Mouse (Mus musculus) small intestine, adult 2 months (tissue): ENCODE measurements around the gene Eddm3b. TPM values are rescaled to one million over a fixed set of nuclear protein-coding genes. Genes with fewer than 3 reads are reported as not detected.

Source experiments
- H3K27ac ChIP-seq: fragments of 200-500 bp; 2 replicates; pipeline ENCODE4 v1.5.1; 2012; ENCODE audit warnings: low read depth, low read length, control low read depth, inconsistent platforms; ENCODE audit not compliant: insufficient read depth
- H3K27me3 ChIP-seq: fragments of 200-500 bp; 2 replicates; pipeline ENCODE4 v1.6.1; 2012; ENCODE audit warnings: mild to moderate bottlenecking, moderate library complexity, low read length, inconsistent platforms; ENCODE audit not compliant: control insufficient read depth, insufficient read depth
- H3K36me3 ChIP-seq: fragments of 200-500 bp; 2 replicates; pipeline ENCODE4 v1.6.1; 2012; ENCODE audit warnings: mild to moderate bottlenecking, low read length, control low read depth, inconsistent platforms; ENCODE audit not compliant: control insufficient read depth, insufficient read depth
- H3K4me1 ChIP-seq: fragments of 200-500 bp; 2 replicates; pipeline ENCODE4 v1.6.1; 2012; ENCODE audit warnings: low read length, inconsistent platforms, mixed read lengths; ENCODE audit not compliant: control insufficient read depth, insufficient read depth, insufficient read length
- H3K4me3 ChIP-seq: fragments of 200-500 bp; 2 replicates; pipeline ENCODE4 v1.5.1; 2012; ENCODE audit warnings: low read depth, mild to moderate bottlenecking, control low read depth, inconsistent platforms, low read length, moderate library complexity
- CTCF ChIP-seq: fragments of 200-500 bp; IDR thresholded peaks from 2 replicates; pipeline ENCODE4 v1.5.1; 2012; ENCODE audit warnings: low read depth, mild to moderate bottlenecking, control low read depth, inconsistent platforms, low read length, moderate library complexity, mixed read lengths; ENCODE audit not compliant: insufficient replicate concordance, insufficient read length; ENCODE audit errors: extremely low read depth
- POLR2A ChIP-seq: fragments of 200-500 bp; IDR thresholded peaks from 2 replicates; pipeline ENCODE4 v1.6.1; 2012; ENCODE audit warnings: low read depth, mild to moderate bottlenecking, control low read depth, inconsistent platforms, low read length, moderate library complexity
- WGBS: fragments of 180-500 bp; shearing (Covaris S2); methylation state at CpG from one replicate; pipeline ENCODE4 v1.1.7; 2018; 5-methylcytosine and 5-hydroxymethylcytosine counted together
- polyA plus RNA-seq: library from polyadenylated mRNA; depleted of rRNA; stranded (reverse); fragments of >200 nt; gene quantifications from 2 replicates; pipeline ENCODE4 v1.2.3, GENCODE M21; 2012

Eddm3b gene
- polyA plus RNA-seq, 1 experiment = not detected

- Histone ChIP-seq H3K36me3 (no peaks in the 10 kb centered on the region), H3K4me1 (peaks cover 3% of the 10 kb centered on the region; the same call in 1 of the 2 replicates), H3K27ac (peak overlapping the region; percentile 5), H3K4me3 (peak overlapping the region; percentile 64), H3K27me3 (no peaks in the 10 kb centered on the region)
- WGBS = 6% methylated on average over 40 of the region's 40 CpGs
- TF ChIP-seq POLR2A (no peak; the same call in 1 of the 2 replicates), CTCF (no peak)
These were observed 31.3 kb upstream of the Eddm3b start for GRCm38 (mm10) chr14:51082599-51083581.

- peaks cover 3% of the 10 kb centered on the region; the same call in 1 of the 2 replicates for H3K4me1 ChIP-seq
- no peak overlapping the region; the same call in 1 of the 2 replicates for H3K4me3 ChIP-seq
- no peak overlapping the region for H3K27ac ChIP-seq
- H3K36me3 ChIP-seq = no peaks in the 10 kb centered on the region
- no peak for TF ChIP-seq POLR2A
- WGBS = 22% methylated on average over 7 of the region's 7 CpGs
- no peaks in the 10 kb centered on the region for H3K27me3 ChIP-seq
These were observed 30.4 kb upstream of the Eddm3b start for GRCm38 (mm10) chr14:51083805-51084204.

- TF ChIP-seq POLR2A (no peak), CTCF (no peak)
- Histone ChIP-seq H3K36me3 (no peaks in the 10 kb centered on the region), H3K4me1 (peaks cover 3% of the 10 kb centered on the region; the same call in 1 of the 2 replicates), H3K4me3 (no peak overlapping the region), H3K27me3 (no peaks in the 10 kb centered on the region), H3K27ac (no peak overlapping the region)
- 74% methylated on average over 2 of the region's 2 CpGs for WGBS
These were observed 29.1 kb upstream of the Eddm3b start for GRCm38 (mm10) chr14:51085086-51085485.

- H3K36me3 ChIP-seq = no peaks in the 10 kb centered on the region
- 71% methylated on average over 4 of the region's 4 CpGs for WGBS
- no peaks in the 10 kb centered on the region for H3K27me3 ChIP-seq
- TF ChIP-seq CTCF (no peak), POLR2A (no peak)
- peaks cover 3% of the 10 kb centered on the region; the same call in 1 of the 2 replicates for H3K4me1 ChIP-seq
- no peak overlapping the region for H3K27ac ChIP-seq
- no peak overlapping the region for H3K4me3 ChIP-seq
These were observed 28.3 kb upstream of the Eddm3b start for GRCm38 (mm10) chr14:51085911-51086310.

GRCm38 (mm10) chr14:51087762-51088161, 26.5 kb upstream of the Eddm3b start:
- Histone ChIP-seq H3K27me3 (no peaks in the 10 kb centered on the region), H3K4me3 (no peak overlapping the region), H3K36me3 (no peaks in the 10 kb centered on the region), H3K27ac (no peak overlapping the region), H3K4me1 (no peaks in the 10 kb centered on the region)
- 27% methylated on average over 9 of the region's 9 CpGs for WGBS
- no peak for TF ChIP-seq CTCF
- no peak for TF ChIP-seq POLR2A

- H3K27me3 ChIP-seq = no peaks in the 10 kb centered on the region
- TF ChIP-seq CTCF (no peak), POLR2A (0 out of 2 replicates have a peak, but pooled peaks have one; percentile 18)
- H3K27ac ChIP-seq = peak overlapping the region; percentile 74
- no peaks in the 10 kb centered on the region for H3K36me3 ChIP-seq
- H3K4me3 ChIP-seq = peak overlapping the region; percentile 82
- H3K4me1 ChIP-seq = no peaks in the 10 kb centered on the region
- WGBS = 2% methylated on average over 23 of the region's 23 CpGs
These were observed 25.9 kb upstream of the Eddm3b start for GRCm38 (mm10) chr14:51088166-51088969.
